Mouse (Mus musculus) lung, postnatal 10 days (tissue): ENCODE measurements around the gene Tlr3.
A peak's percentile ranks its signal among the peaks of the same experiment; 100 is the strongest.

ENCODE experiments used
- DNase-seq: peaks from one replicate; pipeline ENCODE4 v3.0.0; 2021

The Tlr3 gene

GRCm38 (mm10) chr8:45410882-45411281, at the start of gene Tlr3:
TSS of gene Tlr3 (minus strand) at chr8:45411080.
- peak; percentile 5 for DNase-seq

- DNase-seq: no peak
Observed at GRCm38 (mm10) chr8:45457874-45458273, 47.0 kb upstream of the Tlr3 start.

GRCm38 (mm10) chr8:45454426-45454825, 43.5 kb upstream of the Tlr3 start:
- peak; percentile 65 for DNase-seq

GRCm38 (mm10) chr8:45452115-45452514, 41.2 kb upstream of the Tlr3 start:
- DNase-seq: no peak

GRCm38 (mm10) chr8:45448842-45449241, 38.0 kb upstream of the Tlr3 start:
- no peak for DNase-seq

GRCm38 (mm10) chr8:45448257-45448656, 37.4 kb upstream of the Tlr3 start:
- no peak for DNase-seq

- DNase-seq: peak; percentile 38
Observed at GRCm38 (mm10) chr8:45438899-45439535, 28.1 kb upstream of the Tlr3 start.

GRCm38 (mm10) chr8:45420151-45420550, 9.3 kb upstream of the Tlr3 start:
- no peak for DNase-seq

- DNase-seq: no peak
Observed at GRCm38 (mm10) chr8:45414965-45415364, 4.1 kb upstream of the Tlr3 start.

GRCm38 (mm10) chr8:45410146-45410880, 567 bp downstream of the Tlr3 start:
- DNase-seq: peak; percentile 85

- no peak for DNase-seq
Observed at GRCm38 (mm10) chr8:45409702-45410101, 1.2 kb downstream of the Tlr3 start.

- no peak for DNase-seq
Observed at GRCm38 (mm10) chr8:45383250-45383649, 27.6 kb downstream of the Tlr3 start.

- no peak for DNase-seq
Observed at GRCm38 (mm10) chr8:45381963-45382347, 28.9 kb downstream of the Tlr3 start, which contains the start of gene Fam149a. TSS of gene Fam149a (minus strand) at chr8:45382291.

GRCm38 (mm10) chr8:45381075-45381962, 29.6 kb downstream of the Tlr3 start:
- DNase-seq: no peak

GRCm38 (mm10) chr8:45380598-45380997, 30.3 kb downstream of the Tlr3 start:
- no peak for DNase-seq

GRCm38 (mm10) chr8:45374071-45374470, 36.8 kb downstream of the Tlr3 start:
- no peak for DNase-seq

GRCm38 (mm10) chr8:45367154-45367553, 43.7 kb downstream of the Tlr3 start:
- no peak for DNase-seq

- no peak for DNase-seq
Observed at GRCm38 (mm10) chr8:45363220-45363619, 47.7 kb downstream of the Tlr3 start.

GRCm38 (mm10) chr8:45362323-45362722, 48.6 kb downstream of the Tlr3 start:
- peak; percentile 35 for DNase-seq

- peak; percentile 24 for DNase-seq
Observed at GRCm38 (mm10) chr8:45359091-45359605, 51.7 kb downstream of the Tlr3 start.

GRCm38 (mm10) chr8:45358132-45358918, 52.6 kb downstream of the Tlr3 start:
- DNase-seq: peak; percentile 65

GRCm38 (mm10) chr8:45355809-45356208, 55.1 kb downstream of the Tlr3 start:
- DNase-seq: no peak
